Mouse (Mus musculus) lung, embryonic 14.5 days (tissue): ENCODE results near the gene Ctsd. TPM values are rescaled to one million over a fixed set of nuclear protein-coding genes. Genes with fewer than 3 reads are reported as not detected.
"Not testable (repeated sequence)": the region's sequence is repeated elsewhere in the genome, so short reads cannot be mapped to it uniquely, and the experiment has no call there.

Experiments used
- ATAC-seq: fragments of 200-750 bp; cut with Nextera tagmentation; 2 replicates; pipeline ENCODE4 v1.8.0; 2017; ENCODE audit warnings: mild to moderate bottlenecking, moderate TSS enrichment, moderate library complexity; ENCODE audit not compliant: insufficient read depth
- DNase-seq: peaks from one replicate; pipeline ENCODE4 v3.0.0-alpha.2; 2015
- H3K27ac ChIP-seq: fragments of 300-500 bp; sonication (generic); 2 replicates; pipeline ENCODE4 v1.5.1; 2014; ENCODE audit warnings: low read depth, mild to moderate bottlenecking, moderate library complexity
- H3K27me3 ChIP-seq: fragments of 300-500 bp; sonication (generic); 2 replicates; pipeline ENCODE4 v1.6.1; 2014; ENCODE audit warnings: low read length, control low read depth; ENCODE audit not compliant: insufficient read depth
- H3K36me3 ChIP-seq: fragments of 300-500 bp; sonication (generic); 2 replicates; pipeline ENCODE4 v1.6.1; 2014; ENCODE audit warnings: control low read depth; ENCODE audit not compliant: insufficient read depth
- H3K4me1 ChIP-seq: fragments of 300-500 bp; sonication (generic); 2 replicates; pipeline ENCODE4 v1.6.1; 2014; ENCODE audit warnings: antibody characterized with exemption, control low read depth; ENCODE audit not compliant: insufficient read depth
- H3K4me2 ChIP-seq: fragments of 300-500 bp; sonication (generic); 2 replicates; pipeline ENCODE4 v1.6.1; 2014; ENCODE audit warnings: mild to moderate bottlenecking
- H3K4me3 ChIP-seq: fragments of 300-500 bp; sonication (generic); 2 replicates; pipeline ENCODE4 v1.5.1; 2014; ENCODE audit warnings: low read depth, low read length
- H3K9ac ChIP-seq: fragments of 300-500 bp; sonication (generic); 2 replicates; pipeline ENCODE4 v1.6.1; 2014
- H3K9me3 ChIP-seq: fragments of 300-500 bp; sonication (generic); 2 replicates; pipeline ENCODE4 v1.6.1; 2016; ENCODE audit warnings: low read depth, low read length, control low read depth
- CTCF ChIP-seq: IDR thresholded peaks from 2 replicates; pipeline ENCODE4 v1.5.1; 2016; ENCODE audit warnings: antibody characterized with exemption, low read depth
- WGBS: fragments of 180-500 bp; shearing (Covaris S2); extraction: QIAGEN DNeasy Blood & Tissue Kit; methylation state at CpG from one replicate; pipeline ENCODE4 v1.1.7; 2014; 5-methylcytosine and 5-hydroxymethylcytosine counted together
- polyA plus RNA-seq: library from polyadenylated mRNA; unstranded; fragments of >200 nt; fragmentation: Nextera tagmentation; extraction: Ambion mirVana; gene quantifications from 2 replicates; pipeline ENCODE4 v1.2.1, GENCODE M21; 2014

The Ctsd gene
- polyA plus RNA-seq, 1 experiment from 2014 or later, result 240 TPM

- Histone ChIP-seq H3K4me3 (no peak overlapping the region), H3K9ac (no peak overlapping the region), H3K4me1 (no peaks in the 10 kb centered on the region), H3K9me3 (no peaks in the 10 kb centered on the region), H3K27me3 (no peaks in the 10 kb centered on the region), H3K36me3 (no peaks in the 10 kb centered on the region), H3K4me2 (no peak overlapping the region), H3K27ac (no peak overlapping the region)
- DNase-seq (no peak), ATAC-seq (no peak)
- TF ChIP-seq CTCF, result no peak
- 87% methylated on average over 8 of the region's 8 CpGs for WGBS
These were observed 52.7 kb downstream of the Ctsd start for GRCm38 (mm10) chr7:142335151-142335550.

DNA sequence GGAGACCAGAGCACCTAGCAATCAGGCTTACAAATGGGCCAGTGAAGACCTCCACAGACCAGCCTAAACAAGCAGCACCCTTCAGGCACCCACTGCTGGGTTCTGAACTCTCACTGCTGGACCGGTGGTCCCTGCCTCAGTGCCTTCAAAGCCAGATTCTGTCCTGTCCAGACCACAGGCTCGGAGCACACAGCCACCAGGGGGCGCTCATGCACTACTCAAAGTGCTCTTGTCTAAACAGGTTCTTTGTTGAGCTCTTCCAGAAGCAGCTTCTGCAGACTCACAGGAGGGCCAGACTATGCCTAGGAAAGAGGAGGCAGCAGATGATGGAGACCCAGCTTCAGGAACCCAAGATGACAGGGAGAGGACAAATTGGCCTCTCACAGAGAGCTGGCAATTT is 53.6 kb downstream of the Ctsd start:
- H3K9ac ChIP-seq, result no peak overlapping the region
- H3K4me2 ChIP-seq, result no peak overlapping the region
- no peaks in the 10 kb centered on the region for H3K36me3 ChIP-seq
- WGBS, result 2% methylated on average over 3 of the region's 3 CpGs
- H3K27me3 ChIP-seq, result no peaks in the 10 kb centered on the region
- TF ChIP-seq CTCF, result peak; percentile 98
- H3K9me3 ChIP-seq, result no peaks in the 10 kb centered on the region
- H3K27ac ChIP-seq, result no peak overlapping the region
- H3K4me3 ChIP-seq, result no peak overlapping the region
- peak; percentile 99 for DNase-seq
- no peaks in the 10 kb centered on the region for H3K4me1 ChIP-seq
- ATAC-seq, result peak; percentile 83

DNA sequence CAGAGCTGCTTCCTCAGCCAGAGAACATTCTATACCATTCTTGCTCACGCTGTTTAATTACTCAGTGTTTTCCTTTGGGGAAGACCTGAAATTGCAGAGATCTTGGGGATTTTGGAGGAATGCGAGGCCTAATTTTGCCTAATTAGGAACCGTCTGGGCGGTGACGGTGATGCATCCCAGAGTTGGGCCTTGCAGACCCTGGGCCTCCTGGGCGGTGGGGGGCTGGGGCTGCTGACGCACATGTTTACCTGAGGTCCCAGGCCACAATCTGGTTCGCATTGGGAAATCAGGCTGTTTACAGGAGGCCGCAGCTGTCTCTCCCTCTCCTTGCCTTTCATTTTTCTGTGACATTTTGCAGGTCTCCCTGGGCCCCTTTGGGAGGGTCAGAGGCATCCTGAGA is 55.1 kb downstream of the Ctsd start:
- not testable (repeated sequence) for DNase-seq, ATAC-seq, H3K4me2 ChIP-seq, H3K9me3 ChIP-seq, H3K36me3 ChIP-seq, H3K9ac ChIP-seq, H3K4me3 ChIP-seq, H3K27me3 ChIP-seq, H3K4me1 ChIP-seq, H3K27ac ChIP-seq
- 65% methylated on average over 2 of the region's 9 CpGs for WGBS

DNA sequence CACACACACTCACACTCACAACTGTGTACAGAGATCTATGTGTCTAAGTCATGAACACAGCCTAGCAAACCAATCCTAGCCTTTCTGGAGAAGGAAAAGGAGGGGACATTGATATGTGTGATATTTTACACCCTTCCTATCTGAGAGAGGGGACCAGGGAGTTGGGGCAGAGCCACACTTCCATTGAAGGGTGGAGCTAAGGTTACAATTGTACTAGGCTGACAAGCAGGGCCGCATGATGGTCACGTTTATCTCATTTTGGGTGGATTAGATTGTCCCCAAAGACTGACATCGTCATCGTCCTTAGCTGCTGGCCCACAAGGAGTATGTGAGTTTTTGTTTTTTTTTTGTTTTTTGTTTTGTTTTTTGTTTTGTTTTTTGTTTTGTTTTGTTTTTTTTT is 56.6 kb downstream of the Ctsd start:
- WGBS, result 78% methylated on average over 4 of the region's 4 CpGs
- H3K36me3 ChIP-seq, result no peaks in the 10 kb centered on the region
- no peak for DNase-seq
- peaks cover 11% of the 10 kb centered on the region for H3K4me1 ChIP-seq
- no peak overlapping the region for H3K9ac ChIP-seq
- no peak for TF ChIP-seq CTCF
- no peak overlapping the region for H3K27ac ChIP-seq
- H3K4me3 ChIP-seq, result no peak overlapping the region
- H3K4me2 ChIP-seq, result no peak overlapping the region
- H3K27me3 ChIP-seq, result no peaks in the 10 kb centered on the region
- no peaks in the 10 kb centered on the region for H3K9me3 ChIP-seq
- ATAC-seq, result no peak

GRCm38 (mm10) chr7:142330271-142330724 is 57.5 kb downstream of the Ctsd start:
- Histone ChIP-seq H3K4me1 (peaks cover 11% of the 10 kb centered on the region), H3K27me3 (no peaks in the 10 kb centered on the region), H3K9me3 (no peaks in the 10 kb centered on the region), H3K4me2 (no peak overlapping the region), H3K9ac (no peak overlapping the region), H3K4me3 (no peak overlapping the region), H3K36me3 (no peaks in the 10 kb centered on the region), H3K27ac (no peak overlapping the region; the same call in 1 of the 2 replicates)
- ATAC-seq (peak; percentile 21; the same call in 1 of the 2 replicates), DNase-seq (no peak)
- no peak for TF ChIP-seq CTCF
- 29% methylated on average over 9 of the region's 9 CpGs for WGBS

DNA sequence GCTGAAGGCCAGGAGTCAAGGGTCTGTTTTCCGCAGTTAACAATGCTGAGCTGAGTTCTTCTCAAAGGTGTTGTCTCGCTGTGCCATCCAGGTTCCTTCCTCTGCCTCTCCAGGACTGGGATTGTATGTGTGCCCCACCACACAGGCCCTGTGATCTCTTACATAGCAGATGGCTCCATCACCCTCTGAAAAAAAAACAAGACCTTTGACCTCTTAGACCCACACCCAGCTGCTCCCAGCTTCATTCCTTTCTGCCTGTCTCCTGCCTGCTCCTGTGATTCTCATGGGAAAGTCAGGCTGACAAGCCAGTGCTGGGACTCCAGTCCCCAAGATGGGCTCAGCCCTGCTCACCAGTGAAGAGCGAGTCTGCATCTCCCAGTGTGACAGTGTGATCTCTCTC is 59.3 kb downstream of the Ctsd start:
- Histone ChIP-seq H3K4me1 (peaks cover 11% of the 10 kb centered on the region), H3K4me2 (no peak overlapping the region), H3K27ac (no peak overlapping the region), H3K27me3 (no peaks in the 10 kb centered on the region), H3K36me3 (no peaks in the 10 kb centered on the region), H3K4me3 (no peak overlapping the region), H3K9ac (no peak overlapping the region), H3K9me3 (no peaks in the 10 kb centered on the region)
- WGBS, result 55% methylated on average over 3 of the region's 3 CpGs
- no peak for TF ChIP-seq CTCF
- no peak for DNase-seq
- no peak for ATAC-seq

DNA sequence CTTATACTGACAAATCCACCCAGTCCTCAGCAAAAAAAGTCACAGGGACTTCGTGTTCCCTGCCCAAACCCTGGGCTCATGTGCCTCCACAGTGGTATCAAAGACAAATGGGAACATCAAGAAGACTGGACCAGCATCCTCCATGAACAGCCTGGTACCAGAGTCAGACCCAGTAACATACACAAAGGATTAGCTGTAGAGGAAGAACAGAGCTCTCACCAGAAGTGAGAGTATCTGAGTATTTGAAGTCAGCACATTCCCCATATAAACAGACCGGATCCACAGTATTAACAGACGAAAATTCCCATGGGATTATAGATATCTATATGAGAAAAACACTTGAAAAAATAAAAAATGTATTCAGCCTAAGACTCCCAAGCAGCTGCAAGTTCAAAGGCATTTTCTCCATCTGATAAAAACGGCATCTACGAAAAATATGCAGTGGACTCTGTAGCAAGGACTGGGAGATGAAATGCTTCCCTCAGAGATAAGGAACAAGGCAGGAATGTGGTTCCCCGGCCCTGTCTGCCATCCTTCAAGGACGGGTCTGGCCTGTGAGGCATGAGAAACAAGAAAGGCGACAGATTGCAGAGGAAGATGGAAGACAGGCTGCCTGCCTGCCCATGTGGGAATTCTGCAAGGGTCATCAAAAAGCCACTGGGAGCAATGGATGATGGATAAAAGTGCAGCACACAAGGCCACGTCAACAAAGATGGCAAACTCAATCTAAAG is 61.0 kb downstream of the Ctsd start:
- H3K27me3 ChIP-seq, result no peaks in the 10 kb centered on the region
- peak; percentile 56 for DNase-seq
- no peaks in the 10 kb centered on the region for H3K9me3 ChIP-seq
- peaks cover 11% of the 10 kb centered on the region for H3K4me1 ChIP-seq
- peak overlapping the region; percentile 80 for H3K27ac ChIP-seq
- no peak overlapping the region for H3K9ac ChIP-seq
- H3K36me3 ChIP-seq, result no peaks in the 10 kb centered on the region
- H3K4me2 ChIP-seq, result no peak overlapping the region
- TF ChIP-seq CTCF, result no peak
- no peak overlapping the region for H3K4me3 ChIP-seq
- peak; percentile 65 for ATAC-seq
- WGBS, result 15% methylated on average over 9 of the region's 9 CpGs

Other genes starting within 250 kb of the Ctsd start
- not detected in 2 replicates for gene Gm45337, start 243.4 kb downstream of the Ctsd start, polyA plus RNA-seq
- gene Gm29735, start 230.9 kb downstream of the Ctsd start, polyA plus RNA-seq, result not detected in 2 replicates
- gene Gm4553, start 222.3 kb downstream of the Ctsd start, polyA plus RNA-seq, result not detected in 2 replicates
- gene Krtap5-2, start 212.0 kb downstream of the Ctsd start, polyA plus RNA-seq, result not detected in 2 replicates
- gene Gm10153, start 197.6 kb downstream of the Ctsd start, polyA plus RNA-seq, result not detected in 2 replicates
- gene Krtap5-3, start 186.7 kb downstream of the Ctsd start, polyA plus RNA-seq, result not detected in 2 replicates
- gene Gm7579, start 176.2 kb downstream of the Ctsd start, polyA plus RNA-seq, result not detected in 2 replicates
- not detected in 2 replicates for gene Krtap5-5, start 158.1 kb downstream of the Ctsd start, polyA plus RNA-seq
- gene Gm40460, start 147.0 kb downstream of the Ctsd start, polyA plus RNA-seq, result not detected in 2 replicates
- not detected in 2 replicates for gene Gm2431, start 129.7 kb downstream of the Ctsd start, polyA plus RNA-seq
- gene Gm4559, start 113.7 kb downstream of the Ctsd start, polyA plus RNA-seq, result not detected in 2 replicates
- gene Krtap5-1, start 90.9 kb downstream of the Ctsd start, polyA plus RNA-seq, result not detected in 2 replicates
- not detected in 2 replicates for gene Krtap5-4, start 84.5 kb downstream of the Ctsd start, polyA plus RNA-seq
- 3.4 and 4.0 TPM in 2 replicates for gene Ifitm10, start 14.3 kb downstream of the Ctsd start, polyA plus RNA-seq
- 3.0 TPM in 1 of 2 replicates, not detected in the other for gene Gm49369, start 5.4 kb downstream of the Ctsd start, polyA plus RNA-seq
- not detected in 2 replicates for gene Syt8, start 46.8 kb upstream of the Ctsd start, polyA plus RNA-seq
- gene Tnni2, start 53.8 kb upstream of the Ctsd start, polyA plus RNA-seq, result 0.86 and 1.6 TPM in 2 replicates
- gene Lsp1, start 72.8 kb upstream of the Ctsd start, polyA plus RNA-seq, result 98.0 and 99.6 TPM in 2 replicates
- 1.5 and 2.5 TPM in 2 replicates for gene Tnnt3, start 110.8 kb upstream of the Ctsd start, polyA plus RNA-seq
- 20.3 and 31.0 TPM in 2 replicates for gene Mrpl23, start 144.6 kb upstream of the Ctsd start, polyA plus RNA-seq